Mouse (Mus musculus) forebrain, embryonic 14.5 days (tissue): ENCODE data around the gene Scaf8. TPM values are rescaled to one million over a fixed set of nuclear protein-coding genes. Genes with fewer than 3 reads are reported as not detected.
A peak's percentile ranks its signal among the peaks of the same experiment; 100 is the strongest.

Source experiments
- ATAC-seq: fragments of 200-750 bp; cut with Nextera tagmentation; 2 replicates; pipeline ENCODE4 v1.8.0; 2017; ENCODE audit warnings: mild to moderate bottlenecking, moderate library complexity
- DNase-seq: peaks from one replicate; pipeline ENCODE4 v3.0.0-alpha.2; 2015; ENCODE audit warnings: low spot score
- H3K27ac ChIP-seq: fragments of 300-500 bp; sonication (generic); 2 replicates; pipeline ENCODE4 v1.5.1; 2014; ENCODE audit warnings: low read depth, mild to moderate bottlenecking, control low read depth, low read length, moderate library complexity
- H3K27me3 ChIP-seq: fragments of 300-500 bp; sonication (generic); replicated peaks from 2 replicates; pipeline ENCODE4 v1.6.1; 2014; ENCODE audit warnings: low read length, control low read depth, mixed read lengths; ENCODE audit not compliant: control insufficient read depth, insufficient read depth
- H3K36me3 ChIP-seq: fragments of 300-500 bp; sonication (generic); 2 replicates; pipeline ENCODE4 v1.6.1; 2014; ENCODE audit warnings: low read length, control low read depth; ENCODE audit not compliant: control insufficient read depth, insufficient read depth
- H3K4me1 ChIP-seq: fragments of 300-500 bp; sonication (generic); 2 replicates; pipeline ENCODE4 v1.6.1; 2014; ENCODE audit warnings: antibody characterized with exemption, low read length, control low read depth; ENCODE audit not compliant: control insufficient read depth, insufficient read depth
- H3K4me2 ChIP-seq: fragments of 300-500 bp; sonication (generic); 2 replicates; pipeline ENCODE4 v1.6.1; 2014; ENCODE audit warnings: mild to moderate bottlenecking, control low read depth, low read length
- H3K4me3 ChIP-seq: fragments of 300-500 bp; sonication (generic); 2 replicates; pipeline ENCODE4 v1.5.1; 2014; ENCODE audit warnings: low read depth, low read length, control low read depth
- H3K9ac ChIP-seq: fragments of 300-500 bp; sonication (generic); 2 replicates; pipeline ENCODE4 v1.6.1; 2014; ENCODE audit warnings: mild to moderate bottlenecking, low read length, control low read depth, moderate library complexity
- H3K9me3 ChIP-seq: fragments of 300-500 bp; sonication (generic); replicated peaks from 2 replicates; pipeline ENCODE4 v1.6.1; 2016; ENCODE audit warnings: low read length, control low read depth, mixed read lengths; ENCODE audit not compliant: control insufficient read depth
- WGBS: fragments of 180-500 bp; shearing (Covaris S2); extraction: QIAGEN DNeasy Blood & Tissue Kit; methylation state at CpG from one replicate; pipeline ENCODE4 v1.1.7; 2014; 5-methylcytosine and 5-hydroxymethylcytosine counted together
- polyA plus RNA-seq: library from polyadenylated mRNA; unstranded; fragments of >200 nt; fragmentation: Nextera tagmentation; extraction: Ambion mirVana; gene quantifications from 2 replicates; pipeline ENCODE4 v1.2.1, GENCODE M21; 2014

Gene Scaf8
- polyA plus RNA-seq, 1 experiment from 2014 or later, result 15.9 TPM

DNA sequence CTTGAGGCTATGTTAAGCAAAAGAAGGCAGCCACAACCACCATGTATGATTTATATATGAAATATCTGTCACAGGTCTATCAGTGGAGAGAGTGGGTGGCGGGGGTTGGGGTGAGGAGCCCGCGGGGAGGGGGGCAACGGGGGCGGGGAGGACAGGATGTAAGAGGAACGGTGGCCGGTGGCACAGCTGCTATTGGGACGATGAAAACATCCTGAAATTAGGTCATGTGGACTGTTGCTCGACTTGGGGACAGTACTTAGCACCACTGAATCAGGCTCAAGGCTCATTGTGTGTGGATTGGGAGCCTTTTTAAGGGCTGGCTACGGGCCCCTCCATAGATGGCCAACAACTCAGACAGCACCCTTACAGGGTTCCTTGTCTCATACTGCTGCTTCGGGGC, 105.4 kb downstream of the Scaf8 start:
- H3K4me1 ChIP-seq, result no peaks in the 10 kb centered on the region
- ATAC-seq (no peak; the same call in 1 of the 2 replicates), DNase-seq (no peak)
- H3K4me2 ChIP-seq, result no peak overlapping the region
- 79% methylated on average over 11 of the region's 11 CpGs for WGBS
- H3K4me3 ChIP-seq, result no peak overlapping the region
- no peak overlapping the region for H3K27ac ChIP-seq
- no peak overlapping the region for H3K9ac ChIP-seq
- H3K36me3 ChIP-seq, result peaks cover 19% of the 10 kb centered on the region; the same call in 1 of the 2 replicates
- H3K9me3 ChIP-seq, result no peaks in the 10 kb centered on the region
- no peaks in the 10 kb centered on the region for H3K27me3 ChIP-seq

DNA sequence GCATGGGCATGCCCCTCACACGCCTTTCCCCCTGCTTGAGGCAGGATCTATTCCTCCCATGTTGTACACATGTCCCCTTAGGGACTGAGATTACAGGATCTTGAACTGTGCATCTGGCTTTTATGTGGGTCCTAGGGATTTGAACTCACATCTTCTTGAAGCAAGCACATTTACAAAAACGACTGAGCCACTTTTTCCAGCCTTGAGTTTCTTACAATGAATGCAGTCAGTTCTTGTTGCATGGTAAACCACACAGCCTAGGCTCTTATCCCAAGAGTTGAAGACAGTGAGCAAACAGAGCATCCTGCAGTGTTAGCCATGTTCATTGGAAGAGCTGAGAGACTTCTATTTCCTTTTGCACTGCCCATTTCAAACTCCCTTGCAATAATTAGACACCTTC, 108.3 kb downstream of the Scaf8 start:
- H3K36me3 ChIP-seq, result 0 out of 2 replicates have a peak, but pooled peaks cover 4% of the 10 kb centered on the region
- no peak overlapping the region for H3K4me2 ChIP-seq
- H3K9me3 ChIP-seq, result no peaks in the 10 kb centered on the region
- no peak for ATAC-seq
- H3K27ac ChIP-seq, result no peak overlapping the region
- H3K27me3 ChIP-seq, result no peaks in the 10 kb centered on the region
- 78% methylated on average over 2 of the region's 2 CpGs for WGBS
- DNase-seq, result no peak
- no peak overlapping the region for H3K4me3 ChIP-seq
- H3K9ac ChIP-seq, result no peak overlapping the region
- no peaks in the 10 kb centered on the region for H3K4me1 ChIP-seq

- Histone ChIP-seq H3K9me3 (no peaks in the 10 kb centered on the region), H3K27ac (no peak overlapping the region), H3K36me3 (0 out of 2 replicates have a peak, but pooled peaks cover 4% of the 10 kb centered on the region), H3K4me3 (no peak overlapping the region), H3K9ac (no peak overlapping the region), H3K4me1 (no peaks in the 10 kb centered on the region), H3K27me3 (no peaks in the 10 kb centered on the region), H3K4me2 (no peak overlapping the region)
- ATAC-seq (no peak), DNase-seq (no peak)
- WGBS, result 85% methylated on average over 3 of the region's 3 CpGs
These were observed 108.9 kb downstream of the Scaf8 start for GRCm38 (mm10) chr17:3223721-3224120.

DNA sequence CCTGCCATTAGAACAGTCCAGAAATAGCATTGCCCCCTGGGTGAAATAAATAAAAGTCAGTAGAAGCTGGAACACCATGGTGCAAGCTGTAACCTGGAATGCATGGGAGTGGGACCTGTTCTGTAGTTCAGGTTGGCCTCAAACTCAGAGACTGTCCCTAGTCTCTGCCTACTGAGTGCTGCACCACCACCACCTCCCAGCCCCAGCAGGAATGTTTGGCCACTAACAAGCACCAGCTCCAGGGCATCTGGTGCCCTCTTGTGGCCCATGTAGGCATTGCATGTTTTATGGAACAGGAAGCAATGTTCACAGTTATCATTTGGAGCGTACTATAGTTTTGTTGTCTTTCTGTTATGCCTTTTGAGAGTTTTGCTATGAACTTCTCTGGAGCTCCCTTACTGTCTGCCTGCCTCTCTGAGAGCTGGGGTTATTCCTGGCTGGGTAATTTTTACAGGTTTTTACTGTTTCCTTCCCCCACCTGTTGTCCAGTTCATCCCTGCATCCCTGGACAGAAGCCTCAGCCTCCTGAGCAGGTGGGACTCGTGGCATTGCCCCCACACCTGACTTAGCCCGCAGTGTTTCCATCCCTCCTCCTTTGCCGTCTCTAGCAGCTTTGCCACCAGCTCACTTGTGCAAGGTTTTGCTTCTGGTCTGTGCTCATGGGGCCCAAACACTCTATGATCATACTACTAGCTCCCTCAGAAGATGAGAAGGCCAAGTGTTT, 109.8 kb downstream of the Scaf8 start:
- Histone ChIP-seq H3K4me2 (no peak overlapping the region), H3K9ac (no peak overlapping the region), H3K4me1 (no peaks in the 10 kb centered on the region), H3K27me3 (no peaks in the 10 kb centered on the region), H3K27ac (no peak overlapping the region), H3K4me3 (no peak overlapping the region), H3K36me3 (no peaks in the 10 kb centered on the region), H3K9me3 (no peaks in the 10 kb centered on the region)
- DNase-seq (peak; percentile 84), ATAC-seq (peak; percentile 71; the same call in 1 of the 2 replicates)
- WGBS, result 63% methylated on average over 4 of the region's 4 CpGs

DNA sequence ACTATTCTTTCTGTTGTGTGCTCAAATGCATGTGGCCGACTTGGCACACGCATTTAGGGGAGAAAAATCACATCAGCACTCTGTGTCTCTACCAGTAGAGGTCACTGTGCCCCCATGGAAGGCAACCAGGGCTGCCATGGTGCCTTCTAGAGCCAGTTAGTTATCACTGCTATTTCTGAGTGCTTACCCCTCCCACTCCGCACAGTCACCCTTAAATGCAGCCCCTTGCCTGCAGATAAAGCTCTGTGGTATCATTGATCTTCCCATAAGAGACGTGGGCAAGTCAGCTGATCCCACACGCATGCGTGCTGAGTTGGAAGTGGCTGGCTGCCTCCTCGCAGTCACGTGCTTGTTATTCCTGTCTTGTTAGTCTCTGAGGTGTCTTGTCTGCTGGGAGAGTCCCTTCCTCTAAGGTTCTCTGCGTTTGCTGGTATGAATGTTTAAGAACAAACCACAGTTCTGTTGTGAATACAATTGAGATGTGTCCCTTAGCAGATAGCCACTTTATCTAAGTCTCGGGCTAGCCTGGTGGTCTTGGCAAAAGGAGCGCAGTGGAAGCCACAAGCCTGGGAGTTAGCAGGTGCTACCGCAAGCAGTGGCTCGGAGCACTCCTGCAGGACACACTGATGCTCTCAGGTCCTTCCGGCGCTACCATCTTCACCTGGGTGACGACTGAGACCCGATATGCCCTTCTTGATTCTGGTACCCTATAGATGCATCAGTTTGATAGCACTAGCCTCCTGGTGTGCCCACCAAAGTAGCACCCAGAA, 115.6 kb downstream of the Scaf8 start:
- 83% methylated on average over 17 of the region's 17 CpGs for WGBS
- H3K4me1 ChIP-seq, result no peaks in the 10 kb centered on the region; the same call in 1 of the 2 replicates
- no peak overlapping the region for H3K4me2 ChIP-seq
- peaks cover 14% of the 10 kb centered on the region; the same call in 1 of the 2 replicates for H3K36me3 ChIP-seq
- no peak overlapping the region for H3K4me3 ChIP-seq
- DNase-seq (peak; percentile 86), ATAC-seq (peak; percentile 90)
- no peaks in the 10 kb centered on the region for H3K27me3 ChIP-seq
- no peak overlapping the region for H3K9ac ChIP-seq
- no peak overlapping the region for H3K27ac ChIP-seq
- no peaks in the 10 kb centered on the region for H3K9me3 ChIP-seq

GRCm38 (mm10) chr17:3232626-3233025, 117.9 kb downstream of the Scaf8 start:
- Histone ChIP-seq H3K4me2 (no peak overlapping the region), H3K27me3 (no peaks in the 10 kb centered on the region), H3K9me3 (no peaks in the 10 kb centered on the region), H3K36me3 (peaks cover 16% of the 10 kb centered on the region; the same call in 1 of the 2 replicates), H3K4me3 (no peak overlapping the region), H3K4me1 (no peaks in the 10 kb centered on the region; the same call in 1 of the 2 replicates), H3K27ac (no peak overlapping the region), H3K9ac (no peak overlapping the region)
- 87% methylated on average over 5 of the region's 5 CpGs for WGBS
- ATAC-seq, result no peak
- DNase-seq, result no peak

DNA sequence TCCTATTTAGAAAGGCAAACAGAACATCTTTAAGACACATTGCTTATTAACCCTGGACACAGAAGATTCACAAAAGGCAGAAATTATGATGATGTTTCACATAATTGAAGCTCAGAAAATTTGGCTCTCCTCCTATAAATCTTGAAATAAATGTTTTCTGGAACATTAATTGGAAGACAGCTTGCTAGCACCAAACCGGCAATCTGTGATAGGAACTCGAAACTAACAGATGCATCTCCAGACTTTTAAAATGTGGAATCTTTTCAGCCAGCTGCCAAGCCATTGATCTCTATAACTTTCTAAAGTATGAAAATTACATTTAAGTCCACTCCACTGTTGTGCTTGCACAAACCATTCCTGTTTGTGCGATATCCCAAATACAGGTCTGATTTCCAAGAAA, 128.9 kb downstream of the Scaf8 start:
- H3K27ac ChIP-seq, result peak overlapping the region; percentile 67
- H3K36me3 ChIP-seq, result peaks cover 6% of the 10 kb centered on the region; the same call in 1 of the 2 replicates
- H3K4me3 ChIP-seq, result no peak overlapping the region
- H3K4me2 ChIP-seq, result no peak overlapping the region
- ATAC-seq (no peak), DNase-seq (peak; percentile 69)
- no peak overlapping the region for H3K9ac ChIP-seq
- peaks cover 34% of the 10 kb centered on the region for H3K4me1 ChIP-seq
- 84% methylated on average over 3 of the region's 3 CpGs for WGBS
- H3K27me3 ChIP-seq, result no peaks in the 10 kb centered on the region
- no peaks in the 10 kb centered on the region for H3K9me3 ChIP-seq

GRCm38 (mm10) chr17:3244881-3245739, 130.3 kb downstream of the Scaf8 start:
- H3K4me1 ChIP-seq, result peaks cover 47% of the 10 kb centered on the region
- H3K9me3 ChIP-seq, result no peaks in the 10 kb centered on the region
- 87% methylated on average over 8 of the region's 8 CpGs for WGBS
- no peak overlapping the region for H3K4me3 ChIP-seq
- DNase-seq (no peak), ATAC-seq (no peak)
- no peak overlapping the region for H3K9ac ChIP-seq
- H3K27ac ChIP-seq, result peak overlapping the region; percentile 44
- peaks cover 4% of the 10 kb centered on the region; the same call in 1 of the 2 replicates for H3K36me3 ChIP-seq
- H3K4me2 ChIP-seq, result no peak overlapping the region
- no peaks in the 10 kb centered on the region for H3K27me3 ChIP-seq
